Mouse (Mus musculus) erythroblast, embryonic 14.5 days (primary cell): ENCODE measurements at regions not wholly inside any gene's neighbourhood (a gene's known extent, or its start where the extent isn't known, plus 50 kb on each side); places are given as distances from the start of the nearest gene placed in this dataset.

Experiments
- GATA1 ChIP-seq: IDR thresholded peaks from 2 replicates; pipeline ENCODE4 v1.6.1; 2012; ENCODE audit warnings: low read length, inconsistent platforms, mixed read lengths
- TAL1 ChIP-seq: IDR thresholded peaks from 3 replicates; pipeline ENCODE4 v1.6.1; 2012; ENCODE audit warnings: low read length, inconsistent platforms, mixed read lengths

DNA sequence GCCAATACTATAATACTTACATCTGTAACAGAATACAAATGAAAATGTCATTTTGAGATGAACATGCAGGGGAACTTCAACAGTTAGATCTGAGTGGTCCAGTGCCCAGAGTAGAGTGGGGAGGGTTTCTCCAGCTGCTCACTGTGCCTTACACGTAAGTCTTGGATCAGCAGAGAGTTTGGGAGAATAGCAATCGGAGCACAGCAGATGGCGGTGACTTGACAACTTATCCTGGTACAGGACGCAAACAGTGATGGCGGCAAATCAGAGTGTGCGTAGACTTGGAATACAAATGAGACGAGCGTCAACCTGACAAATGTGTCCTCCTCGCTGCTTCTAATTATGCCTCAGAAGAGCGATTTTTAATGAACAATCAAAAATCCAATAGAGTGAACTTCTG, 527.6 kb downstream of the Adgrl2 start:
- TF ChIP-seq TAL1 (no peak), GATA1 (no peak)
